Mouse (Mus musculus) megakaryocyte, embryonic 14.5 days (primary cell): ENCODE data around the gene a. TPM values are rescaled to one million over a fixed set of nuclear protein-coding genes. Genes with fewer than 3 reads are reported as not detected.
"Not testable (repeated sequence)": the region's sequence is repeated elsewhere in the genome, so short reads cannot be mapped to it uniquely, and the experiment has no call there.

Source experiments
- H3K27me3 ChIP-seq: replicated peaks from 2 replicates; pipeline ENCODE3; 2012; ENCODE audit warnings: inconsistent platforms
- H3K36me3 ChIP-seq: replicated peaks from 2 replicates; pipeline ENCODE3; 2012; ENCODE audit warnings: low read length, inconsistent platforms, mixed read lengths
- H3K4me1 ChIP-seq: 2 replicates; pipeline ENCODE4 v1.6.1; 2012; ENCODE audit warnings: inconsistent platforms
- H3K4me3 ChIP-seq: replicated peaks from 2 replicates; pipeline ENCODE3; 2012; ENCODE audit warnings: moderate library complexity, mild to moderate bottlenecking, inconsistent platforms
- H3K9me3 ChIP-seq: 2 replicates; pipeline ENCODE4 v1.6.1; 2012; ENCODE audit warnings: inconsistent platforms
- FLI1 ChIP-seq: IDR thresholded peaks from 2 replicates; pipeline ENCODE4 v1.6.1; 2012; ENCODE audit warnings: low read length, inconsistent platforms, mixed read lengths
- GATA1 ChIP-seq: IDR thresholded peaks from 3 replicates; pipeline ENCODE4 v1.6.1; 2012; ENCODE audit warnings: mixed read lengths, low read length, inconsistent platforms, borderline replicate concordance
- polyA plus RNA-seq: library from polyadenylated mRNA; stranded (reverse); fragments of >175 nt; gene quantifications from 2 replicates; pipeline ENCODE4 v1.2.3, GENCODE M21; 2012; ENCODE audit warnings: low replicate concordance; ENCODE audit not compliant: insufficient read depth

a gene
- polyA plus RNA-seq, 1 experiment, result 1.6 TPM

DNA sequence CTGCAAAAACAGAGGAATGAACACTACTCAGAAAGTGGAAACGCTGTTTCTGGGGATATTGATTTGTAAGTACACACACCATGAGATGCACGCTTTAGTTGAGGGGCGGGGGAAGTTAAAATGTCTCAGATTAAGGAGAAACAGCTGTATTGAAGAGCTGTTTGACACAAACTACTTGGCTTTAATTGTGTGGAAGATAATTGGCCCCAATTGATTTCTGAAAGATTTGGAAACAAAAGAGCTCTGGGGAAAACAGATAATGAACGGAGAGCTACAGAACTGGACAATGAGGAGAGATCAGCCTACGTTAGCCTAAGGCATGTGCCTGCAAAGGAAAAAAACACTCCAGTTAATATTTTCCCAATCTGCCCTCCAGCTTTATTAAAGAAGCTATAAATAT lies 172.0 kb downstream of the a start:
- no peaks in the 10 kb centered on the region for H3K36me3 ChIP-seq
- peaks cover 20% of the 10 kb centered on the region for H3K4me1 ChIP-seq
- H3K4me3 ChIP-seq, result no peak overlapping the region
- TF ChIP-seq FLI1 (no peak), GATA1 (no peak)
- H3K27me3 ChIP-seq, result peaks cover 20% of the 10 kb centered on the region
- H3K9me3 ChIP-seq, result no peaks in the 10 kb centered on the region

DNA sequence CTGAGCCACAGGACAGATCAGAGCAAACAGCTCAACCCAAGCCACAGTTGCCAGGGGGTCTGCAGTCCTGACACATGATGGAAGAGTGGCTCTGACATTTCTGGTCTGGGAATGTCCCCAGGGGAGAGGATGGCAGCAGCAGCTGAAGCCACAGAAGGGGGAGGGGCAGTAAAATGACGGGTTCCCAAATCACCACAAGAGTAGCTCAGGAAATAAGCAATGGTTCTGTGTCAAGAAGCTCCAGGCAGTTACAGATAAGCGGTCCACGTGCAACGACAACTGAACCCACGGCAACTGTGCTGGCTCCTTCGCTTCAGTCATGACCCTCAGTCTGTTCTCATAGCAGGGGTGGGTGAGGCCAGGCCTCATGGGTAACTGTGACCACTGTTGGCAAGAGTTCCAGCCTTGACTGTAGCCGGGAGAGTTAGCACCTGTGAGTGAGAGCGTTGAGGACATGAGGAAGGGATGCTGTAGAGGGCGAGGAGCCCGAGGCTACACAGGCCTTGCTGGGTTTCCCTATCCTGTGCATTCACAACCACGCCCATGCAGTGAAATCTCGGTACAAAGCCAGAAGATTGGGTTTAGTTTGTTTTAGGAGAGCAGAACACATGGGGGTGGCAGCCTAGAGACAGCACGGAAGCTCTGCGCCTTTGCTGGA lies 178.7 kb downstream of the a start:
- H3K36me3 ChIP-seq, H3K9me3 ChIP-seq: not testable (repeated sequence)
- peaks cover 22% of the 10 kb centered on the region for H3K4me1 ChIP-seq
- H3K27me3 ChIP-seq, result peaks cover 25% of the 10 kb centered on the region
- H3K4me3 ChIP-seq, result peak overlapping the region; percentile 3

DNA sequence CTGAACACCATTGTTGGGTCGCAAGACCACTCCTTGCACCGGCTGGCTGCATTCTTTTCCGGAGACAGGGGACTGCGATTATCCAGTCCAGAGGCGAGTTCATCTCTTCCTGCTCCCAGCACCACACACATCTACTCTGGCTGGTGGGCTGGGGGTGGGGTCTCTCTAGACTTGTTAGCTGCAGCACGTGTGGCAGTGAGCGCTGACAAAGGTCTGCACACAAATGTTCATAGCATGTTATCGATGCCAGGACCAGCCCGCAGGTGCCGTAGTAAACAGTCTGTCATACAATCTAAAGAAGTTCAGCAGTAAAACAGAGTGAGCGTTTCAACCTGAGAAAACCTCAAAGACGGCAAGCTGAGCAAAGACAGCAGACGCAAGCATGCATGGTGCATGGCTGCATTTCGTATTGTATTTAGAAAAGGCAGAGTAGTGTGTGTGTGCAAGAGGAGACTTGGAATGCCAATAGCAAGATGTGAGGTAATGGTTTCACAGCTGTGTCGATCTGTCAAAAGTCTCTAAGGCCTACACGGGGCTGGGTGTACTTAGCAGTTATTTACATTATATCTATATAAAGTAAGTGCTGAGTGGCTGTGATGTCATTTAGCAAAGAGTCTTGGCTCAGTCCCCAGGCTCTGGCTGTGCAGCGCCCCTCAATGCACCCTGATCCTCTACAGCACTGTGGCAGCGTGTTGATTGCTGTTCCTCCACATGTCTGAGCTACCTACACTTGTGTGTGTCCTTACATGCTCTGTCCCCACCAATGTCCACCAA lies 180.9 kb downstream of the a start:
- Histone ChIP-seq H3K4me1 (peaks cover 17% of the 10 kb centered on the region), H3K36me3 (no peaks in the 10 kb centered on the region), H3K27me3 (peaks cover 18% of the 10 kb centered on the region), H3K4me3 (no peak overlapping the region), H3K9me3 (peaks cover 13% of the 10 kb centered on the region)
- TF ChIP-seq FLI1, result no peak
- no peak for TF ChIP-seq GATA1

DNA sequence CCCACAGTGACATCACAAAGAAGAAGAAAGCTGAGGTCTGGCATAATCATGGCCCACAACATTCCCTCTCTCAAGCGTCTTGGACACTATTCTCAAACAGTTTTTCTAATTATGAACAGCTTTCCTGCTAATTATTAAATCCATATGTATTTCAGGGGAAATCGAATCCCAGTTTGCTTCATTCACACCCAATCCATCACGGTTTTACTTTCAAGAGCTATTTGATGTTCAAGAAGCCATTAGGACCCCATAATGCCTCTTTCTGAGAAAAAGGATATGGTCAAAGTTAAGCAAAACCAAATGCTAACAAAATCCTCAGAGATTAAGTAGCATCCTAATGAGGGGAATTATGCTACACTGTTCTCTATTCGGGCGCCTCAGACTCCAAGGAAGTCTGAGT lies 181.8 kb downstream of the a start:
- Histone ChIP-seq H3K27me3 (peaks cover 19% of the 10 kb centered on the region), H3K4me3 (no peak overlapping the region), H3K36me3 (no peaks in the 10 kb centered on the region), H3K4me1 (peaks cover 17% of the 10 kb centered on the region), H3K9me3 (peaks cover 13% of the 10 kb centered on the region)
- no peak for TF ChIP-seq FLI1
- no peak for TF ChIP-seq GATA1

DNA sequence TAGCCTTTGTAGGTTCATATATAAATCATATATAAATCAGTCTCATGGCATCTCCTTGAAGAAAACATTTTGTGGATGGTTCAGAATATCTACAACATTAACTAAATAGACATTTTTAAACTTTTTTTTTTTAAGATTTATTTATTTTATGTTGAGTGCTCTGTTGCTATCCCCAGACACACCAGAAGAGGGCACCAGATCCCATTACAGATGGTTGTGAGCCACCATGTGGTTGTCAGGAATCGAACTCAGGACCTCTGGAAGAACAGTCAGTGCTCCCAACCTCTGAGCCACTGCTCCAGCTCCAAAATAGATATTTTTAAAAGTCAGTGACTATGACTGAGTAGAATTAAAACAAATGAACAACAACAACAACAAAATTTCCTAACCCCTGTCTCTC lies 195.4 kb downstream of the a start:
- Histone ChIP-seq H3K9me3 (peaks cover 7% of the 10 kb centered on the region; the same call in 1 of the 2 replicates), H3K4me1 (peaks cover 20% of the 10 kb centered on the region), H3K36me3 (no peaks in the 10 kb centered on the region), H3K4me3 (no peak overlapping the region), H3K27me3 (peaks cover 22% of the 10 kb centered on the region)
- TF ChIP-seq FLI1, result no peak
- no peak for TF ChIP-seq GATA1

DNA sequence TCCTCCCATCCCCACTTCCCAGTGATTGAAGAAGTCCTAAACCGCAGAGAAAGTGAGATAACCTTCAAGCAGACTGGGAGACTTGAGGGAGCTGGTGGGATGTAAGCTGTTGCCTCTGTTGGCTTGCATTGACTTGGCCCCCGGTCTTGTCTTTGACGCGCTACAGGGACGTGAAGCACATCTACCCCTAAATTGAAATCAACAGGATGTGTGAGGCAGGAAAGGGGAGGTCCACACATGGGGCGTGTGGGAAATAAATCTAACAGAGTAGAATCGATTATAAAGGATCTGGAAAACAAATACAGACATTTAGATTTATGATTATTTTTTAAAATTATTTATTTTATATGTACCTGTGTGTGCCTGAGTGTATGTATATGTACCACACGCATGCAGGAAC lies 200.2 kb downstream of the a start:
- H3K4me3 ChIP-seq, result no peak overlapping the region
- TF ChIP-seq GATA1, result no peak
- TF ChIP-seq FLI1, result no peak
- peaks cover 37% of the 10 kb centered on the region for H3K27me3 ChIP-seq
- no peaks in the 10 kb centered on the region for H3K36me3 ChIP-seq
- H3K9me3 ChIP-seq, result peaks cover 8% of the 10 kb centered on the region; the same call in 1 of the 2 replicates
- H3K4me1 ChIP-seq, result peaks cover 14% of the 10 kb centered on the region

DNA sequence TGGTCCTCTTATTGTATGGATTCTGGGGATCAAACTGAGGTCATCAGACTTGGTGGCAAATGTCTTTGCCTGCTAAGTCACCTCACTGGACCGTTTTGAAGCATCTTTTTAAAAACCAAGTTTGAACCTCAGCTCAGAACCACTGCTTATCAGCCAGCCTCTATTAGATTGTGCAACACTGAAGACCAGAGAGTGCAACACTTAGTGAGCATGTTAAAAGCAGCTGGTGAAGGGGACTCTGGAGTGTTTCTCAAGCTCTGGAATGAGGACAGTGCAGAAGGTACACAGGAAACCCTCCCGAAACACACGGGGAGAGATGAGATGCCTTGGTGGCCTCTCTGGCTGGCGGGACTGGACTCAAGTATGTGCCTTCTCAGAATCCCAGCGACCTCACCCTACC lies 200.9 kb downstream of the a start:
- Histone ChIP-seq H3K36me3 (no peaks in the 10 kb centered on the region), H3K4me3 (no peak overlapping the region), H3K9me3 (peaks cover 11% of the 10 kb centered on the region; the same call in 1 of the 2 replicates), H3K4me1 (peaks cover 14% of the 10 kb centered on the region), H3K27me3 (peaks cover 39% of the 10 kb centered on the region)
- TF ChIP-seq GATA1 (no peak), FLI1 (no peak)

DNA sequence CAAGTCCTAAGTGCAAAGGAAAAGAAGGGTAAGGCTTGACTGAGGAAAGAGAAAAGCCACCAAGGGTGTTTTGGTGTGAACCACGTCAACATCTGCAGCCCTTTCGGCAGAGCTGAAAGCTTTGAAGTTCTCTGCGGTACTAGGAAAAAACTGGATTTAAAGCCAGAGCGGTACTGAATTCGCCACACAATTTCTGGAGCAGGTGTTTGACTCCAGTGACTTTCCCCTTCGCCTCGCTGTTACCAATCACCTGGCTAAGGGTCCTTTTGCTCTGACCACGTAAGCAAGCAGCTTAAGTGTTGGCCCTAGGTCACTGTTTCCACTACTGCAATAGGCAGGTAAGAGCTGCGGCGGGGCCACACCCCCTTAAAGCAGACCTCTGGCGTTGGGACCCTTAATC lies 214.3 kb downstream of the a start:
- no peak overlapping the region for H3K4me3 ChIP-seq
- H3K27me3 ChIP-seq, result peaks cover 36% of the 10 kb centered on the region
- peaks cover under 1% of the 10 kb centered on the region; the same call in 1 of the 2 replicates for H3K4me1 ChIP-seq
- no peaks in the 10 kb centered on the region for H3K36me3 ChIP-seq
- peaks cover 3% of the 10 kb centered on the region for H3K9me3 ChIP-seq
- no peak for TF ChIP-seq GATA1
- TF ChIP-seq FLI1, result no peak

DNA sequence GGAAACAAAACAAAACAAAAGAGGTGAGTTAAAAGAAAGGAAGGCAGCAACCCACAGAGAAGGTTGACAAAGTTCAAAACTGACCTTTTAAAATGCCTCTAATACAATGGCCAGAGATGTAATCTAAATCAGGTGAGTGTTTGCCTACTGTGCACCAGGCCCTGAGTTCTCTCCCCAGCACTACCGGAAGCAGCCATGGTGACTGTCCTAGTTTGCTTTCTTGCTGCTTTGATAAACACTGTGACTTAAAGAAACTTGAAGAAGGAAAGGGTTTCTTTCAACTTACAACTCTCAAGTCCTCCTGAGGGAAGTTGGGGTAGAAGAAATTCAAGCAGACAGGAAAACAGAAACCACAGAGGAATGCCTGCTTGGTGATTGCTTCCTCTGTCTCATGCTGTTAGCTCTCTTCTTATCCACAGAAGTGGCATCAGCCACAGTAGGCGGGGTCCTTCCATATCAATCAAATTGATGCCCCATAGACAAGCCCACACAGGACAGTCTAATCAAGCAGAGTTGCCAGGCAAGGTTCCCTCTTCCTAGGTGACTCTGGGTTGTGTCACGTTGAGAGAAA lies 220.0 kb downstream of the a start:
- Histone ChIP-seq H3K4me1 (peaks cover 14% of the 10 kb centered on the region), H3K9me3 (peaks cover 3% of the 10 kb centered on the region; the same call in 1 of the 2 replicates)
- TF ChIP-seq GATA1 (no peak; the same call in 2 of the 3 replicates), FLI1 (no peak)

DNA sequence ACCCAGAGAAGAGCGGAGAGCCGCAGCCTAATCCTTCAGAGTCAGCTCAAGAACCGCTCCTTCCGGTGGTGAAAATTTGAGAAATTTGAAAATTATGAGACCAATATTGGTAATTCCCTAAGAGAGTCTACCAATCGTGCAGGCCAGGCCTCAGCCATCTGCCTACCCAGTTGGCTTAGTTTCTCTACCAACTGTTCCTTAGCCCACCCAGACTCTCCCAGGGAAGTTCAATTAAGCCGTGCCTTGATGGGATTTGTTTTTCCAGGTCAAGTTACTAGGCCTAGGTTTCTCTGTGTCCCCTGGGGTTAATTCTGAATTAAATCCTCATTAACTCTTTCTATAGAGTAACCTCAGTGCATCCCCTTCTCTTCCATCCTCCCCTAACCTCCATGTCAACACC lies 221.8 kb downstream of the a start:
- no peak for TF ChIP-seq FLI1
- TF ChIP-seq GATA1, result no peak
- H3K27me3 ChIP-seq, result peaks cover 35% of the 10 kb centered on the region
- no peak overlapping the region for H3K4me3 ChIP-seq
- H3K9me3 ChIP-seq, result no peaks in the 10 kb centered on the region
- H3K36me3 ChIP-seq, result no peaks in the 10 kb centered on the region
- H3K4me1 ChIP-seq, result peaks cover 14% of the 10 kb centered on the region

More for the DNA sequence above, 220.0 kb downstream of the a start:
- Histone ChIP-seq H3K27me3 (peaks cover 41% of the 10 kb centered on the region), H3K36me3 (no peaks in the 10 kb centered on the region), H3K4me3 (peak overlapping the region; percentile 44)

DNA sequence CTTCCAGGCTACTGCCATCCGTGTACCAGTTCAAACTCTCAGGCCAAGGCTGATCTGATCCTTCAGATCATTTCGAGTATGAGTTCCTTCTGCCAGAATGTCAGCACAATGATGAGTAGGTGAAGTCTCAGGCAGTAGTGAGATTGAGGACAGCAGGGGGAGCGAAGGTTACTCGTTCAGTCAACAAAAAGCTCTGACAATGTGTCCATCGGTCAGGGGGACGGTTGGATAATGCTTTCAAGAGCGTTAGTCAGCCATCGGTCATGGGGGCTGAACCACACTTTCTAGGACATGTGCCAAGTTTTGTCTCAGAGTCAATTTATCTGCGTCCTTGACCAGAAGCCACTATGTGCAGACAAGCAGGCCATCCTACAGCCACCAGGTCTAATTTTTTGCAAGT lies 225.5 kb downstream of the a start:
- H3K4me3 ChIP-seq, H3K36me3 ChIP-seq, H3K4me1 ChIP-seq: not testable (repeated sequence)
- Histone ChIP-seq H3K9me3 (peaks cover 14% of the 10 kb centered on the region), H3K27me3 (peaks cover 32% of the 10 kb centered on the region)

DNA sequence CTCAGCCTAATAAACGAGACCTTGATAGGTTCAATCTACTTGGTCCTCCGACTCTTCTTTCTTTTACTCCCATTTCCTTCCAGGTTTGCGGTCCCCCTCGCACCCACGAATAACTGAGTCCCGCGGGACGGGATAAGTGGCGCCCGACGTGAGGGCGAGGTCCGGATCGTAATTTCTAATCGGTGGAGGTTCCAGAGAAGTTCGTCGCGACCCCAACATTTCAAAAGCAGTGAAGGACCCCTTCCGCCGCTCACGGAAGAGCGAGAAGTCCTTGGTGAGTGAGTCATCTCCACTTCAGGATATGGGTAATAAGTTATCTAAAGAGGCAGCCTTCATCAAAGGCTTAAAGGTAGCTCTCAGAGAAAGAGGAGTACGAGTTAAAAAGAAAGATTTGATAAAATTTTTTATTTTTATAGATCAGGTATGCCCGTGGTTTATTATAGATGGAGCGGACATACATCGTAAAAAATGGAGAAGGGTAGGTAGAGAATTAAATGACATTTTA lies 227.1 kb downstream of the a start, which contains the start of gene Gm14226:
TSS of gene Gm14226 (plus strand) at position 16 of the 505 bp plus-strand sequence.
- H3K36me3 ChIP-seq, H3K4me1 ChIP-seq: not testable (repeated sequence)
- H3K27me3 ChIP-seq, result peaks cover 22% of the 10 kb centered on the region
- H3K9me3 ChIP-seq, result peaks cover 21% of the 10 kb centered on the region
- H3K4me3 ChIP-seq, result peak within 1 kb of the TSS; percentile 89
